ENCODE assay signal across 28 mouse cellular contexts in genomic region chr17:75164566-75164965, GRCm38 (mm10).
DNase-seq lines count a peak whose midpoint lies in the region; ATAC-seq and TF ChIP-seq lines count a peak whose summit lies in the region.
"Had no signal": no experiment of that assay in that cellular context is flagged by ENCODE, and none has a peak within 500 bp of the region (broad histone marks: within the 10 kb centered on the region; RNA-seq: fewer than 3 reads in every experiment).

No protein-coding gene starts in this region.

- DNase-seq in heart, postnatal 4 days, result no peak
- DNase-seq in limb, embryonic 10.5 days (ENCODE audit: low spot score), result no peak
- DNase-seq in NIH3T3 (ENCODE audit: low read depth), result peak; percentile 51
- no peak for DNase-seq in liver, postnatal 0 days
- DNase-seq: adrenal gland, adult 8-10 months; adrenal gland, postnatal 14 days; adrenal gland, postnatal 36 days; B cell, adult 2 months; cerebellum, adult 11-12 months; cerebellum, adult 8-10 months; cerebellum, adult 9-11 months; cerebellum, postnatal 14 days; cerebellum, postnatal 36 days; embryo, embryonic 11 days; forebrain, postnatal 0 days had no signal

- no peak overlapping the region for H3K4me2 ChIP-seq in heart, embryonic 13.5 days
- H3K4me2 ChIP-seq in limb, embryonic 13.5 days (replicated peaks), result no peak overlapping the region
- H3K4me2 ChIP-seq in limb, embryonic 15.5 days, result no peak overlapping the region
- H3K4me2 ChIP-seq in forebrain, embryonic 16.5 days (ENCODE audit: low read length), result no peak overlapping the region
- H3K4me2 ChIP-seq in liver, postnatal 0 days (ENCODE audit: low read depth, low read length), result no peak overlapping the region
- H3K4me2 ChIP-seq: embryonic facial prominence, embryonic 13.5 days; embryonic facial prominence, embryonic 15.5 days; forebrain, embryonic 12.5 days had no signal

- peaks cover 31% of the 10 kb centered on the region for H3K4me1 ChIP-seq in heart, embryonic 13.5 days
- H3K4me1 ChIP-seq in limb, embryonic 13.5 days, result peaks cover 12% of the 10 kb centered on the region
- no peaks in the 10 kb centered on the region for H3K4me1 ChIP-seq in limb, embryonic 10.5 days
- peaks cover 9% of the 10 kb centered on the region; the same call in 1 of the 2 replicates for H3K4me1 ChIP-seq in limb, embryonic 15.5 days
- no peaks in the 10 kb centered on the region for H3K4me1 ChIP-seq in forebrain, embryonic 16.5 days (replicated peaks; ENCODE audit: control insufficient read depth, insufficient read depth, low read length)
- no peaks in the 10 kb centered on the region for H3K4me1 ChIP-seq in liver, postnatal 0 days (ENCODE audit: insufficient read depth)
- H3K4me1 ChIP-seq: forebrain, embryonic 10.5 days; forebrain, embryonic 12.5 days had no signal

- no peak; the same call in 1 of the 2 replicates for ATAC-seq in heart, embryonic 13.5 days (ENCODE audit: extremely low read depth, insufficient number of reproducible peaks, low FRiP score, low TSS enrichment)
- ATAC-seq in limb, embryonic 13.5 days (ENCODE audit: low FRiP score, low read depth), result peak; percentile 57
- ATAC-seq in limb, embryonic 15.5 days (ENCODE audit: insufficient number of reproducible peaks, low FRiP score, low TSS enrichment, low read depth), result peak; percentile 58; the same call in 1 of the 2 replicates
- ATAC-seq in forebrain, embryonic 16.5 days, result no peak
- no peak for ATAC-seq in liver, postnatal 0 days
- ATAC-seq: CD4-positive, CD25-positive, alpha-beta regulatory T cell, adult 4 months; forebrain, embryonic 14.5 days; forebrain, postnatal 0 days had no signal

- no peak overlapping the region for H3K9ac ChIP-seq in heart, embryonic 13.5 days
- no peak overlapping the region for H3K9ac ChIP-seq in limb, embryonic 13.5 days
- no peak overlapping the region for H3K9ac ChIP-seq in limb, embryonic 15.5 days
- H3K9ac ChIP-seq in forebrain, embryonic 16.5 days (replicated peaks; ENCODE audit: low read depth, low read length), result no peak overlapping the region
- H3K9ac ChIP-seq in liver, postnatal 0 days (replicated peaks), result no peak overlapping the region
- H3K9ac ChIP-seq: embryonic facial prominence, embryonic 13.5 days; embryonic facial prominence, embryonic 15.5 days; forebrain, embryonic 12.5 days; forebrain, postnatal 0 days had no signal

- H3K27me3 ChIP-seq in heart, embryonic 13.5 days (replicated peaks), result no peaks in the 10 kb centered on the region
- H3K27me3 ChIP-seq in limb, embryonic 13.5 days, result no peaks in the 10 kb centered on the region
- no peaks in the 10 kb centered on the region for H3K27me3 ChIP-seq in limb, embryonic 10.5 days (ENCODE audit: low read depth, poor library complexity, severe bottlenecking)
- H3K27me3 ChIP-seq in limb, embryonic 15.5 days, result no peaks in the 10 kb centered on the region
- no peaks in the 10 kb centered on the region for H3K27me3 ChIP-seq in forebrain, embryonic 16.5 days (replicated peaks; ENCODE audit: control insufficient read depth, insufficient read depth, low read length)
- no peaks in the 10 kb centered on the region for H3K27me3 ChIP-seq in liver, postnatal 0 days (ENCODE audit: insufficient read depth, low read length)
- H3K27me3 ChIP-seq: CH12.LX; embryonic facial prominence, embryonic 13.5 days; embryonic facial prominence, embryonic 15.5 days; forebrain, embryonic 12.5 days had no signal

- no peak for TF ChIP-seq CTCF in liver, postnatal 0 days (IDR thresholded peaks at IDR 0.05; ENCODE audit: low read depth)

- H3K9me3 ChIP-seq in heart, embryonic 13.5 days, result no peaks in the 10 kb centered on the region
- H3K9me3 ChIP-seq in limb, embryonic 13.5 days, result no peaks in the 10 kb centered on the region
- no peaks in the 10 kb centered on the region for H3K9me3 ChIP-seq in limb, embryonic 10.5 days (replicated peaks)
- no peaks in the 10 kb centered on the region for H3K9me3 ChIP-seq in limb, embryonic 15.5 days
- H3K9me3 ChIP-seq in forebrain, embryonic 16.5 days (ENCODE audit: control insufficient read depth, low read length), result no peaks in the 10 kb centered on the region
- H3K9me3 ChIP-seq in liver, postnatal 0 days (ENCODE audit: low read length), result no peaks in the 10 kb centered on the region
- H3K9me3 ChIP-seq: embryonic facial prominence, embryonic 13.5 days; embryonic facial prominence, embryonic 15.5 days; forebrain, embryonic 10.5 days; forebrain, embryonic 12.5 days had no signal

- no peak overlapping the region for H3K4me3 ChIP-seq in heart, embryonic 13.5 days
- H3K4me3 ChIP-seq in limb, embryonic 13.5 days, result no peak overlapping the region
- H3K4me3 ChIP-seq in limb, embryonic 10.5 days, result no peak overlapping the region
- no peak overlapping the region for H3K4me3 ChIP-seq in limb, embryonic 15.5 days
- no peak overlapping the region for H3K4me3 ChIP-seq in forebrain, embryonic 16.5 days (replicated peaks; ENCODE audit: low read length)
- no peak overlapping the region for H3K4me3 ChIP-seq in liver, postnatal 0 days (ENCODE audit: low read depth, low read length)
- H3K4me3 ChIP-seq: embryonic facial prominence, embryonic 13.5 days; embryonic facial prominence, embryonic 15.5 days; erythroblast, embryonic 14.5 days; forebrain, embryonic 10.5 days; forebrain, embryonic 12.5 days had no signal

- 0 out of 2 replicates have a peak overlapping the region, but pooled peaks have one; percentile 24 for H3K27ac ChIP-seq in heart, embryonic 13.5 days (replicated peaks)
- H3K27ac ChIP-seq in limb, embryonic 13.5 days, result no peak overlapping the region
- H3K27ac ChIP-seq in limb, embryonic 10.5 days, result no peak overlapping the region
- no peak overlapping the region for H3K27ac ChIP-seq in limb, embryonic 15.5 days
- no peak overlapping the region for H3K27ac ChIP-seq in forebrain, embryonic 16.5 days (ENCODE audit: low read length)
- no peak overlapping the region for H3K27ac ChIP-seq in liver, postnatal 0 days (ENCODE audit: low read depth)
- H3K27ac ChIP-seq: embryonic facial prominence, embryonic 13.5 days; embryonic facial prominence, embryonic 15.5 days; forebrain, embryonic 10.5 days; forebrain, embryonic 12.5 days had no signal

- TF ChIP-seq EP300 in liver, postnatal 0 days (IDR thresholded peaks at IDR 0.05; ENCODE audit: low read depth), result no peak

- H3K36me3 ChIP-seq in heart, embryonic 13.5 days, result peaks cover 8% of the 10 kb centered on the region; the same call in 1 of the 2 replicates
- peaks cover 3% of the 10 kb centered on the region; the same call in 1 of the 2 replicates for H3K36me3 ChIP-seq in limb, embryonic 13.5 days
- no peaks in the 10 kb centered on the region for H3K36me3 ChIP-seq in limb, embryonic 10.5 days
- H3K36me3 ChIP-seq in limb, embryonic 15.5 days, result no peaks in the 10 kb centered on the region
- H3K36me3 ChIP-seq in forebrain, embryonic 16.5 days (ENCODE audit: control insufficient read depth, insufficient read depth), result no peaks in the 10 kb centered on the region
- no peaks in the 10 kb centered on the region for H3K36me3 ChIP-seq in liver, postnatal 0 days (replicated peaks; ENCODE audit: insufficient read depth, low read length)
- H3K36me3 ChIP-seq: embryonic facial prominence, embryonic 13.5 days; embryonic facial prominence, embryonic 15.5 days; forebrain, embryonic 10.5 days; forebrain, embryonic 12.5 days; G1E had no signal

- WGBS in heart, embryonic 13.5 days, result 51% methylated on average over 5 of the region's 5 CpGs
- 53% methylated on average over 5 of the region's 5 CpGs for WGBS in limb, embryonic 13.5 days
- 91% methylated on average over 5 of the region's 5 CpGs for WGBS in limb, embryonic 10.5 days
- 38% methylated on average over 5 of the region's 5 CpGs for WGBS in limb, embryonic 15.5 days
- 91% methylated on average over 5 of the region's 5 CpGs for WGBS in forebrain, embryonic 16.5 days
- WGBS in liver, postnatal 0 days (ENCODE audit: insufficient replicate concordance), result 84% methylated on average over 5 of the region's 5 CpGs

Comparison
In these comparisons a context has a peak if more than half of its experiments do, and no peak if none do; other contexts are left out.
1. ATAC-seq: peak in limb, embryonic 13.5 days (single experiment) and limb, embryonic 15.5 days (single experiment); none in heart, embryonic 13.5 days (single experiment), forebrain, embryonic 16.5 days (single experiment) and liver, postnatal 0 days (single experiment).